ENCODE assay signal across 13 mouse cellular contexts in the genomic region with DNA sequence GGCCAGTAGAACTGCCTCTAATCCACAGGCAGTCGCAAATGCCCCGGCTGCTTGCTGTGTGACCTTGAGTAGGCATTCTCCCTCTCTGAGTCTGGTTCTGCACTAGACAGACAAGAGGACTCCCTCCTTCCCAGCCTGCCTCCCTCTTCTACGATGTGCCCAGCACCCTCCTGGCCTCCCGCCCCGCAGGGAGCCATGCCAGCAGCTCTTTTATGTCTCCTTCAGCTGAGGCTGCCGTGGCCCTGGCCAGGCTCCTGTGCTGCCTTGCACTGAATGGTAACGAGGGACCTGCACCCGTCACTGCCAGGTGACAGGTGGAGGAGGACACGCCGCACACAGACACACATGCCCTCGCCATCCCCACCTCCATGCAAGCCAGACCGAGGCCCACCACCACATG. TPM values are rescaled to one million over a fixed set of nuclear protein-coding genes. Genes with fewer than 3 reads are reported as not detected.
DNase-seq lines count a peak whose midpoint lies in the region; ATAC-seq lines count a peak whose summit lies in the region.
"Had no signal": no experiment of that assay in that cellular context is flagged by ENCODE, and none has a peak within 500 bp of the region (broad histone marks: within the 10 kb centered on the region; RNA-seq: fewer than 3 reads in every experiment).

No protein-coding gene starts in this region.

- ATAC-seq in forebrain, embryonic 12.5 days (ENCODE audit: low FRiP score), result no peak
- peak; percentile 6; the same call in 1 of the 2 replicates for ATAC-seq in neural tube, embryonic 13.5 days (ENCODE audit: low read depth)
- ATAC-seq in neural tube, embryonic 15.5 days (ENCODE audit: low FRiP score), result no peak
- ATAC-seq in activated CD4-positive, CD25-positive, alpha-beta regulatory T cell, adult 4 months, result no peak

- no peak overlapping the region for H3K9ac ChIP-seq in forebrain, embryonic 12.5 days
- H3K9ac ChIP-seq in neural tube, embryonic 13.5 days, result no peak overlapping the region
- no peak overlapping the region for H3K9ac ChIP-seq in neural tube, embryonic 15.5 days (replicated peaks)
- H3K9ac ChIP-seq: liver, embryonic 14.5 days; stomach, embryonic 15.5 days had no signal

- H3K4me3 ChIP-seq in forebrain, embryonic 12.5 days (replicated peaks), result no peak overlapping the region
- H3K4me3 ChIP-seq in forebrain, embryonic 10.5 days, result no peak overlapping the region
- H3K4me3 ChIP-seq in neural tube, embryonic 13.5 days, result no peak overlapping the region
- no peak overlapping the region for H3K4me3 ChIP-seq in neural tube, embryonic 15.5 days (replicated peaks)
- H3K4me3 ChIP-seq: stomach, embryonic 15.5 days had no signal

- 54% methylated on average over 12 of the region's 12 CpGs for WGBS in forebrain, embryonic 12.5 days
- 73% methylated on average over 12 of the region's 12 CpGs for WGBS in forebrain, embryonic 10.5 days
- WGBS in neural tube, embryonic 13.5 days, result 55% methylated on average over 12 of the region's 12 CpGs
- WGBS in neural tube, embryonic 15.5 days, result 50% methylated on average over 12 of the region's 12 CpGs

- H3K9me3 ChIP-seq in forebrain, embryonic 12.5 days, result no peaks in the 10 kb centered on the region
- H3K9me3 ChIP-seq in forebrain, embryonic 10.5 days, result no peaks in the 10 kb centered on the region
- no peaks in the 10 kb centered on the region for H3K9me3 ChIP-seq in neural tube, embryonic 13.5 days
- no peaks in the 10 kb centered on the region for H3K9me3 ChIP-seq in neural tube, embryonic 15.5 days (replicated peaks)
- H3K9me3 ChIP-seq: stomach, embryonic 15.5 days had no signal

- no peak overlapping the region for H3K27ac ChIP-seq in forebrain, embryonic 12.5 days
- no peak overlapping the region for H3K27ac ChIP-seq in forebrain, embryonic 10.5 days
- H3K27ac ChIP-seq in neural tube, embryonic 13.5 days (replicated peaks), result no peak overlapping the region; the same call in 1 of the 2 replicates
- no peak overlapping the region for H3K27ac ChIP-seq in neural tube, embryonic 15.5 days (replicated peaks)
- H3K27ac ChIP-seq: liver, embryonic 14.5 days; stomach, embryonic 15.5 days had no signal

- H3K27me3 ChIP-seq in forebrain, embryonic 12.5 days, result peaks cover 77% of the 10 kb centered on the region
- peaks cover 96% of the 10 kb centered on the region for H3K27me3 ChIP-seq in forebrain, embryonic 10.5 days (ENCODE audit: poor library complexity, severe bottlenecking)
- H3K27me3 ChIP-seq in neural tube, embryonic 13.5 days, result peaks cover 33% of the 10 kb centered on the region
- 0 out of 2 replicates have a peak, but pooled peaks cover 11% of the 10 kb centered on the region for H3K27me3 ChIP-seq in neural tube, embryonic 15.5 days (replicated peaks)
- H3K27me3 ChIP-seq: stomach, embryonic 15.5 days had no signal

- H3K4me1 ChIP-seq in forebrain, embryonic 12.5 days, result peaks cover 30% of the 10 kb centered on the region
- H3K4me1 ChIP-seq in forebrain, embryonic 10.5 days, result peaks cover 54% of the 10 kb centered on the region
- H3K4me1 ChIP-seq in neural tube, embryonic 13.5 days (replicated peaks), result peaks cover 61% of the 10 kb centered on the region
- peaks cover 40% of the 10 kb centered on the region for H3K4me1 ChIP-seq in neural tube, embryonic 15.5 days
- H3K4me1 ChIP-seq: stomach, embryonic 15.5 days had no signal

- no peak for DNase-seq in forebrain, embryonic 10.5 days (ENCODE audit: extremely low spot score, low spot score)
- peak; percentile 48 to 54 for DNase-seq in cerebellum, postnatal 14 days
- peak; percentile 45 to 50 for DNase-seq in layer of hippocampus, postnatal 36 days
- DNase-seq: heart, postnatal 14 days; kidney, adult 11 months; kidney, postnatal 4 days; thymus, postnatal 25 days had no signal

- H3K4me2 ChIP-seq in forebrain, embryonic 12.5 days, result peak overlapping the region; percentile 19; the same call in 1 of the 2 replicates
- no peak overlapping the region for H3K4me2 ChIP-seq in neural tube, embryonic 13.5 days
- no peak overlapping the region for H3K4me2 ChIP-seq in neural tube, embryonic 15.5 days
- H3K4me2 ChIP-seq: stomach, embryonic 15.5 days had no signal

- no peaks in the 10 kb centered on the region for H3K36me3 ChIP-seq in forebrain, embryonic 12.5 days (replicated peaks)
- H3K36me3 ChIP-seq in forebrain, embryonic 10.5 days (replicated peaks), result no peaks in the 10 kb centered on the region
- no peaks in the 10 kb centered on the region for H3K36me3 ChIP-seq in neural tube, embryonic 13.5 days
- no peaks in the 10 kb centered on the region for H3K36me3 ChIP-seq in neural tube, embryonic 15.5 days
- H3K36me3 ChIP-seq: stomach, embryonic 15.5 days had no signal

RNA-seq across cellular contexts. Expression of a gene that starts 31.7 kb away (rescaled TPM):
- polyA plus RNA-seq in forebrain, embryonic 12.5 days (2016; fragmentation: Nextera tagmentation; extraction: Ambion mirVana), result 4.8 and 5.6 TPM in 2 replicates
- 2.4 TPM in 2 replicates for polyA plus RNA-seq in forebrain, embryonic 10.5 days (2016; fragmentation: Nextera tagmentation; extraction: Ambion mirVana)
- polyA plus RNA-seq in neural tube, embryonic 13.5 days (2015; fragmentation: Nextera tagmentation; extraction: Ambion mirVana), result 9.0 and 10.4 TPM in 2 replicates
- polyA plus RNA-seq in neural tube, embryonic 15.5 days (2015; fragmentation: Nextera tagmentation; extraction: Ambion mirVana), result 12.1 and 12.7 TPM in 2 replicates
- total RNA-seq in layer of hippocampus, postnatal 36 days (2021), result 100 to 1,000 TPM; 136 to 142 TPM
- under 1 TPM; 0.74 to 0.76 TPM for polyA plus RNA-seq in activated CD4-positive, CD25-positive, alpha-beta regulatory T cell, adult 4 months (2017; shearing (Covaris generic))

RNA-seq across cellular contexts. Expression of a gene that starts 40.2 kb away (rescaled TPM):
- 0.32 and 0.96 TPM in 2 replicates for polyA plus RNA-seq in forebrain, embryonic 12.5 days (2016; fragmentation: Nextera tagmentation; extraction: Ambion mirVana)
- polyA plus RNA-seq in forebrain, embryonic 10.5 days (2016; fragmentation: Nextera tagmentation; extraction: Ambion mirVana), result 0.58 TPM in 2 replicates
- polyA plus RNA-seq in neural tube, embryonic 13.5 days (2015; fragmentation: Nextera tagmentation; extraction: Ambion mirVana), result 0.63 and 1.1 TPM in 2 replicates
- 0.86 and 1.3 TPM in 2 replicates for polyA plus RNA-seq in neural tube, embryonic 15.5 days (2015; fragmentation: Nextera tagmentation; extraction: Ambion mirVana)
- 1 to 10 TPM; 1.3 to 2.1 TPM for total RNA-seq in layer of hippocampus, postnatal 36 days (2021)
- polyA plus RNA-seq in activated CD4-positive, CD25-positive, alpha-beta regulatory T cell, adult 4 months (2017; shearing (Covaris generic)), result under 1 TPM; 0.41 to 0.68 TPM
